Mouse (Mus musculus) neural tube, embryonic 13.5 days (tissue): ENCODE measurements around the gene Clrn3. TPM values are rescaled to one million over a fixed set of nuclear protein-coding genes. Genes with fewer than 3 reads are reported as not detected.

Experiments used
- microRNA counts: library from miRNA; unstranded; fragments of <30 nt; microRNA quantifications from one replicate; lab custom pipeline; 2016
- microRNA-seq: library from miRNA; unstranded; fragments of <30 nt; microRNA quantifications from one replicate; pipeline ENCODE4, GENCODE M21; 2016
- polyA plus RNA-seq: library from polyadenylated mRNA; unstranded; fragments of >200 nt; fragmentation: Nextera tagmentation; extraction: Ambion mirVana; gene quantifications from 2 replicates; pipeline ENCODE4 v1.2.1, GENCODE M21; 2015

Clrn3 gene
- polyA plus RNA-seq, 1 experiment from 2014 or later = not detected

MicroRNAs encoded within 50 kb of the gene (microRNA counts, 519-probe panel; counts per million panel counts)
- microRNA mmu-miR-1962 (lab: Ali Mortazavi, UCI) = not detected

Small RNAs within 50 kb of the gene (microRNA-seq; reads per million reads assigned to microRNA genes)
- not detected for gene Mir1962

Other genes starting within 250 kb of the Clrn3 start
- not detected in 2 replicates for gene Foxi2, start 118.3 kb downstream of the Clrn3 start, polyA plus RNA-seq
- 4.1 and 5.3 TPM in 2 replicates for gene Ptpre, start 8.8 kb upstream of the Clrn3 start, polyA plus RNA-seq
- 5.9 and 8.8 TPM in 2 replicates for gene Mki67, start 187.7 kb upstream of the Clrn3 start, polyA plus RNA-seq